Mouse (Mus musculus) kidney, postnatal 0 days (tissue): ENCODE data around the gene Snupn. TPM values are rescaled to one million over a fixed set of nuclear protein-coding genes. Genes with fewer than 3 reads are reported as not detected.
"Not testable (repeated sequence)": the region's sequence is repeated elsewhere in the genome, so short reads cannot be mapped to it uniquely, and the experiment has no call there.

Source experiments
- ATAC-seq: fragments of 200-750 bp; cut with Nextera tagmentation; replicated peaks from 2 replicates; pipeline ENCODE4 v1.8.0; 2017; ENCODE audit warnings: low read depth, moderate number of reproducible peaks, moderate TSS enrichment, moderate library complexity; ENCODE audit not compliant: low FRiP score
- DNase-seq: peaks from one replicate; pipeline ENCODE4 v3.0.0-alpha.2; 2016; ENCODE audit warnings: low spot score
- H3K27ac ChIP-seq: fragments of 300-500 bp; sonication (generic); 2 replicates; pipeline ENCODE4 v1.5.1; 2014; ENCODE audit warnings: mild to moderate bottlenecking
- H3K27me3 ChIP-seq: fragments of 300-500 bp; sonication (generic); 2 replicates; pipeline ENCODE4 v1.6.1; 2014; ENCODE audit warnings: low read length, mixed read lengths; ENCODE audit not compliant: insufficient read depth
- H3K36me3 ChIP-seq: fragments of 300-500 bp; sonication (generic); 2 replicates; pipeline ENCODE4 v1.6.1; 2014; ENCODE audit warnings: low read length, mixed read lengths; ENCODE audit not compliant: insufficient read depth
- H3K4me1 ChIP-seq: fragments of 300-500 bp; sonication (generic); replicated peaks from 2 replicates; pipeline ENCODE4 v1.6.1; 2014; ENCODE audit warnings: antibody characterized with exemption, low read length, mixed read lengths; ENCODE audit not compliant: insufficient read depth
- H3K4me2 ChIP-seq: fragments of 300-500 bp; sonication (generic); 2 replicates; pipeline ENCODE4 v1.6.1; 2014; ENCODE audit warnings: mild to moderate bottlenecking, low read length, moderate library complexity, mixed read lengths
- H3K4me3 ChIP-seq: fragments of 300-500 bp; sonication (generic); replicated peaks from 2 replicates; pipeline ENCODE4 v1.5.1; 2014; ENCODE audit warnings: low read depth, low read length
- H3K9ac ChIP-seq: fragments of 300-500 bp; sonication (generic); 2 replicates; pipeline ENCODE4 v1.6.1; 2014; ENCODE audit warnings: low read depth, low read length
- H3K9me3 ChIP-seq: fragments of 300-500 bp; sonication (generic); replicated peaks from 2 replicates; pipeline ENCODE4 v1.6.1; 2016; ENCODE audit warnings: low read length, inconsistent platforms, mixed read lengths
- CTCF ChIP-seq: IDR thresholded peaks from 2 replicates; pipeline ENCODE4 v1.5.1; 2016; ENCODE audit warnings: antibody characterized with exemption, low read depth, mild to moderate bottlenecking, moderate library complexity
- WGBS: fragments of 180-500 bp; shearing (Covaris S2); extraction: QIAGEN DNeasy Blood & Tissue Kit; methylation state at CpG from one replicate; pipeline ENCODE4 v1.1.7; 2014; 5-methylcytosine and 5-hydroxymethylcytosine counted together
- polyA plus RNA-seq: library from polyadenylated mRNA; unstranded; fragments of >200 nt; fragmentation: Nextera tagmentation; extraction: Ambion mirVana; gene quantifications from 2 replicates; pipeline ENCODE4 v1.2.1, GENCODE M21; 2015

Snupn gene
- polyA plus RNA-seq, 1 experiment from 2014 or later: 19.3 TPM

- H3K9me3 ChIP-seq: no peaks in the 10 kb centered on the region
- H3K4me3 ChIP-seq: peak within 1 kb of the TSS; percentile 73
- H3K27ac ChIP-seq: peak within 1 kb of the TSS; percentile 96
- DNase-seq: peak; percentile 100
- H3K4me1 ChIP-seq: peaks cover 4% of the 10 kb centered on the region; the same call in 1 of the 2 replicates
- no peaks in the 10 kb centered on the region for H3K27me3 ChIP-seq
- peak; percentile 88 for ATAC-seq
- H3K36me3 ChIP-seq: no peaks in the 10 kb centered on the region
- TF ChIP-seq CTCF: no peak
- H3K9ac ChIP-seq: peak within 1 kb of the TSS; percentile 73
- WGBS: under 1% methylated on average over 73 of the region's 73 CpGs
- H3K4me2 ChIP-seq: peak within 1 kb of the TSS; percentile 82
These were observed 13.2 kb upstream of the Snupn start, which contains the start of gene Imp3 for GRCm38 (mm10) chr9:56937223-56938160. Gene Imp3, plus strand, starts transcription at chr9:56937475.

GRCm38 (mm10) chr9:56938374-56938773 is 12.3 kb upstream of the Snupn start:
- TF ChIP-seq CTCF: no peak
- no peak for ATAC-seq
- H3K27ac ChIP-seq: peak overlapping the region; percentile 96
- DNase-seq: peak; percentile 84
- peaks cover 4% of the 10 kb centered on the region; the same call in 1 of the 2 replicates for H3K4me1 ChIP-seq
- WGBS: under 1% methylated on average over 7 of the region's 7 CpGs
- no peaks in the 10 kb centered on the region for H3K27me3 ChIP-seq
- H3K4me3 ChIP-seq: peak overlapping the region; percentile 73
- peak overlapping the region; percentile 53 for H3K9ac ChIP-seq
- no peaks in the 10 kb centered on the region for H3K9me3 ChIP-seq
- H3K36me3 ChIP-seq: no peaks in the 10 kb centered on the region
- H3K4me2 ChIP-seq: peak overlapping the region; percentile 82

GRCm38 (mm10) chr9:56947481-56947880 is 3.2 kb upstream of the Snupn start:
- not testable (repeated sequence) for H3K27ac ChIP-seq, H3K4me1 ChIP-seq, H3K4me3 ChIP-seq, H3K9ac ChIP-seq, H3K4me2 ChIP-seq, H3K36me3 ChIP-seq, H3K9me3 ChIP-seq, H3K27me3 ChIP-seq, ATAC-seq
- peak; percentile 80 for TF ChIP-seq CTCF
- 21% methylated on average over 3 of the region's 3 CpGs for WGBS
- DNase-seq: peak; percentile 85

GRCm38 (mm10) chr9:56948699-56949098 is 2.0 kb upstream of the Snupn start:
- H3K4me1 ChIP-seq, H3K4me2 ChIP-seq, DNase-seq, H3K9me3 ChIP-seq, H3K4me3 ChIP-seq, H3K27ac ChIP-seq, H3K27me3 ChIP-seq, H3K9ac ChIP-seq, H3K36me3 ChIP-seq, ATAC-seq: not testable (repeated sequence)
- 62% methylated on average over 5 of the region's 5 CpGs for WGBS

- H3K27ac ChIP-seq: no peak overlapping the region
- no peak for TF ChIP-seq CTCF
- H3K9ac ChIP-seq: peak overlapping the region; percentile 8; the same call in 1 of the 2 replicates
- H3K36me3 ChIP-seq: no peaks in the 10 kb centered on the region
- no peaks in the 10 kb centered on the region for H3K27me3 ChIP-seq
- H3K4me3 ChIP-seq: peak overlapping the region; percentile 16; the same call in 1 of the 2 replicates
- WGBS: 16% methylated on average over 13 of the region's 13 CpGs
- DNase-seq (peak; percentile 8), ATAC-seq (no peak)
- H3K9me3 ChIP-seq: no peaks in the 10 kb centered on the region
- peaks cover 5% of the 10 kb centered on the region; the same call in 1 of the 2 replicates for H3K4me1 ChIP-seq
- H3K4me2 ChIP-seq: peak overlapping the region; percentile 47
These were observed 911 bp upstream of the Snupn start for GRCm38 (mm10) chr9:56949767-56950166.

- peak; percentile 53 for TF ChIP-seq CTCF
- H3K4me2 ChIP-seq: no peak overlapping the region
- no peak overlapping the region for H3K9ac ChIP-seq
- H3K27me3 ChIP-seq: no peaks in the 10 kb centered on the region
- no peak overlapping the region for H3K4me3 ChIP-seq
- peaks cover 5% of the 10 kb centered on the region; the same call in 1 of the 2 replicates for H3K4me1 ChIP-seq
- no peak for ATAC-seq
- WGBS: 91% methylated on average over 1 of the region's 1 CpGs
- no peak for DNase-seq
- no peak overlapping the region for H3K27ac ChIP-seq
- no peaks in the 10 kb centered on the region for H3K36me3 ChIP-seq
- H3K9me3 ChIP-seq: no peaks in the 10 kb centered on the region
These were observed 2.9 kb downstream of the Snupn start for GRCm38 (mm10) chr9:56953562-56953961.
